Mouse (Mus musculus) limb, embryonic 14.5 days (tissue): ENCODE data around the gene Gm36864. TPM values are rescaled to one million over a fixed set of nuclear protein-coding genes. Genes with fewer than 3 reads are reported as not detected.
"Not testable (repeated sequence)": the region's sequence is repeated elsewhere in the genome, so short reads cannot be mapped to it uniquely, and the experiment has no call there.

Experiments
- ATAC-seq: fragments of 200-750 bp; cut with Nextera tagmentation; 2 replicates; pipeline ENCODE4 v1.8.0; 2017; ENCODE audit warnings: low read depth, moderate number of reproducible peaks, moderate TSS enrichment; ENCODE audit not compliant: low FRiP score
- DNase-seq: peaks from one replicate; pipeline ENCODE4 v3.0.0-alpha.2; 2015; ENCODE audit warnings: low spot score
- H3K27ac ChIP-seq: fragments of 300-500 bp; sonication (generic); replicated peaks from 2 replicates; pipeline ENCODE4 v1.5.1; 2014; ENCODE audit warnings: low read depth, mild to moderate bottlenecking, low read length, moderate library complexity, mixed read lengths
- H3K27me3 ChIP-seq: fragments of 300-500 bp; sonication (generic); 2 replicates; pipeline ENCODE4 v1.6.1; 2014; ENCODE audit warnings: low read length, mixed read lengths; ENCODE audit not compliant: control insufficient read depth, insufficient read depth
- H3K36me3 ChIP-seq: fragments of 300-500 bp; sonication (generic); 2 replicates; pipeline ENCODE4 v1.6.1; 2014; ENCODE audit warnings: mild to moderate bottlenecking, low read length, moderate library complexity, mixed read lengths; ENCODE audit not compliant: control insufficient read depth, insufficient read depth
- H3K4me1 ChIP-seq: fragments of 300-500 bp; sonication (generic); 2 replicates; pipeline ENCODE4 v1.6.1; 2014; ENCODE audit warnings: antibody characterized with exemption, low read length, mixed read lengths; ENCODE audit not compliant: control insufficient read depth, insufficient read depth
- H3K4me2 ChIP-seq: fragments of 300-500 bp; sonication (generic); replicated peaks from 2 replicates; pipeline ENCODE4 v1.6.1; 2014; ENCODE audit warnings: low read depth, mild to moderate bottlenecking, low read length, moderate library complexity; ENCODE audit not compliant: severe bottlenecking
- H3K4me3 ChIP-seq: fragments of 300-500 bp; sonication (generic); replicated peaks from 2 replicates; pipeline ENCODE4 v1.5.1; 2014; ENCODE audit warnings: low read length
- H3K9ac ChIP-seq: fragments of 300-500 bp; sonication (generic); 2 replicates; pipeline ENCODE4 v1.6.1; 2014; ENCODE audit warnings: mild to moderate bottlenecking, low read depth, low read length, moderate library complexity; ENCODE audit not compliant: severe bottlenecking
- H3K9me3 ChIP-seq: fragments of 300-500 bp; sonication (generic); 2 replicates; pipeline ENCODE4 v1.6.1; 2016; ENCODE audit warnings: low read length; ENCODE audit not compliant: control insufficient read depth
- POLR2A ChIP-seq: fragments of 200-500 bp; IDR thresholded peaks from 2 replicates; pipeline ENCODE4 v1.8.0; 2012; ENCODE audit warnings: inconsistent platforms, mild to moderate bottlenecking, moderate library complexity, borderline replicate concordance; ENCODE audit not compliant: insufficient read depth, insufficient read length; ENCODE audit errors: extremely low read depth
- WGBS: fragments of 180-500 bp; shearing (Covaris S2); extraction: QIAGEN DNeasy Blood & Tissue Kit; methylation state at CpG from one replicate; pipeline ENCODE4 v1.1.7; 2014; 5-methylcytosine and 5-hydroxymethylcytosine counted together
- polyA plus RNA-seq, 2 experiments: library from polyadenylated mRNA; depleted of rRNA in 1 of 2; stranded (reverse) in 1 of 2; unstranded in 1 of 2; fragments of >200 nt; fragmentation: Nextera tagmentation in 1 of 2; extraction: Ambion mirVana in 1 of 2; gene quantifications; 2 replicates each; pipeline versions ENCODE4 v1.2.1 to v1.2.3; 2012 to 2014

Gene Gm36864
- polyA plus RNA-seq (2012; rRNA removed) = not detected in 2 replicates
- polyA plus RNA-seq (2014; fragmentation: Nextera tagmentation; extraction: Ambion mirVana) = not detected in 2 replicates

DNA sequence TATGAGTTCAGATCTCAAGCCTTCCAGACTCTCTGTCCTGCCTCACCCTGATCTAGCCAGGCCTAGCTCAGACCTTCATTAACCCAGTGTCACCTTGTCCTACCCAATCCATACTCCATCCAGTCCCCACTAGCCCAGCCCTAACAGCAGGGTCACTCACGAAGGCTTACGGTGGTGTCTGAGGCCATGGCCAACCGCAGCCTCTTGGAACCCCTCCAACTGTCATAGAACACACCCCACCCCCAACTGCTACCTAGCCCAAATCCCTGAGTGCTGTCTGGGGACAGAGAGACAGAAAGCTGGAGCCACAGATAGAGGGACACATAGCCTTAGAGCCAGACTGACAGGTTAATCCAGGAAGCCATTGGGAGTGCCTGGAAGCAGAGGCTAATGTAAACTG is at the start of gene Gm36864:
Gene Gm36864, plus strand, starts transcription at position 269 of the 400 bp plus-strand sequence.
- H3K4me1 ChIP-seq = no peaks in the 10 kb centered on the region
- no peak within 1 kb of the TSS for H3K4me3 ChIP-seq
- no peak for TF ChIP-seq POLR2A
- no peak within 1 kb of the TSS for H3K27ac ChIP-seq
- no peaks in the 10 kb centered on the region for H3K9me3 ChIP-seq
- DNase-seq = no peak
- no peak within 1 kb of the TSS for H3K4me2 ChIP-seq
- H3K36me3 ChIP-seq = no peaks in the 10 kb centered on the region
- H3K9ac ChIP-seq = no peak within 1 kb of the TSS
- WGBS = 89% methylated on average over 3 of the region's 3 CpGs
- H3K27me3 ChIP-seq = no peaks in the 10 kb centered on the region
- ATAC-seq = no peak

DNA sequence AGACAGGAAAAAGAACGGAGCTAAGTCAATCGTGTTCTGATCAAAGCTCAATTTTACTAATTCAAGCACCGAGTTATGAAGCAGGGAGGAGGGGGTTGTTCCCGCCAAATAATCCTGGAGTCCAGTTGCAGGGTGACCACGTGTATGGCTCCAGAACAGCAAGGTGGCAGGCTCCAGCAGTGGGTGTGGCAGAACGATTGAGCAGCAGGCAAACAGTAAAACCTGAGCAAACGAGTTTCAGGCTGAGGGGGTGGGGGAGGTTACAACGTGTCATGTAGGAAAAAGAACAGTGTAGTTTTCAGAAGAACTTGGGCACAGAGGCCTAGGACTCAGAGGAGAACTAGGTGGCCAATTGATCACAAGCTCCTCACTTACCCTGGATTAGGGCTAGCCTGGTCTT is 49.5 kb upstream of the Gm36864 start:
- not testable (repeated sequence) for DNase-seq, ATAC-seq, H3K4me1 ChIP-seq, H3K9me3 ChIP-seq, H3K4me3 ChIP-seq, H3K4me2 ChIP-seq, H3K27ac ChIP-seq, H3K36me3 ChIP-seq, H3K9ac ChIP-seq, H3K27me3 ChIP-seq
- 45% methylated on average over 8 of the region's 8 CpGs for WGBS

DNA sequence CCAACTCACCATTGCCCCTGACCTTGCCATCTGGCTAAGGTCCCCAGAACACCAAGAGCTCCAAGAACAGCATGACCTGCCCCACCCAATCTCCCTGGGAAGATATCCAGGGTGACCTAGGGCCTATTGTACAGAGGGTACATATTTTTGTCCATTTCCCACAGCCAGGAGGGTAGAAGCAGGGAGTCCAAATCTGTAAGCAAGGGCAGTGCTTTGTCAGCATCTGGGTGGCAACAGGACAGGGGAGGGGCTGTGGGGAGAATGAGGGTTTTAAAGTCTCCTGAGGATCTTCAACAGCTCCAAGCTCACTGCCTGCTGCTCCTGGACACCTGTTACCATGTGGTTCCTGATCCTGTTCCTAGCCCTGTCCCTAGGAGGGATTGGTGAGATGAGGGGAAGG is 48.0 kb upstream of the Gm36864 start, which contains the start of gene Klk1b24:
Gene Klk1b24, plus strand, starts transcription at position 301 of the 400 bp plus-strand sequence.
- not testable (repeated sequence) for H3K36me3 ChIP-seq, H3K4me1 ChIP-seq, H3K9ac ChIP-seq, H3K4me2 ChIP-seq, H3K4me3 ChIP-seq, H3K27ac ChIP-seq, H3K9me3 ChIP-seq, H3K27me3 ChIP-seq, ATAC-seq, DNase-seq

DNA sequence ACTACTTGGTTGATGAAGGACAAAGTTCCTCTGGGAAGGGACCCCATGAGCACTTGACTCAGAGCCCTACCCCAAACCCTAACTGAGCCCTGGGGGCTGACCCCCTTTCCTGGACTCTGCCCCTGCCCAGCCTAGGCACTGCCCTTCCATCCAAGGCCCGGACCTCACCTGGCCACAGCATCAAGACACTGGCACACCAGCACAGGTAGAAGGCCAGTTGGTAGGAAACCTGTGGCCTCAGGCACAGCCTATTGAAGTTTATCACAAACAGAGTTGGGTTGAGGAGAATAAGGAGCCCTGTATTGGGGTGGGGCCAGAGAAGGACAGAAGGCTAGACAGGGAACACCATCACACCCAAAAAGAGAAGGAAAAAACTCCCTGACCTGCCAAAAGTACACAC is 42.5 kb upstream of the Gm36864 start:
- DNase-seq, H3K9ac ChIP-seq, H3K9me3 ChIP-seq, H3K4me1 ChIP-seq, H3K4me2 ChIP-seq, H3K36me3 ChIP-seq, ATAC-seq, H3K4me3 ChIP-seq, H3K27ac ChIP-seq, H3K27me3 ChIP-seq: not testable (repeated sequence)
- 71% methylated on average over 1 of the region's 1 CpGs for WGBS

DNA sequence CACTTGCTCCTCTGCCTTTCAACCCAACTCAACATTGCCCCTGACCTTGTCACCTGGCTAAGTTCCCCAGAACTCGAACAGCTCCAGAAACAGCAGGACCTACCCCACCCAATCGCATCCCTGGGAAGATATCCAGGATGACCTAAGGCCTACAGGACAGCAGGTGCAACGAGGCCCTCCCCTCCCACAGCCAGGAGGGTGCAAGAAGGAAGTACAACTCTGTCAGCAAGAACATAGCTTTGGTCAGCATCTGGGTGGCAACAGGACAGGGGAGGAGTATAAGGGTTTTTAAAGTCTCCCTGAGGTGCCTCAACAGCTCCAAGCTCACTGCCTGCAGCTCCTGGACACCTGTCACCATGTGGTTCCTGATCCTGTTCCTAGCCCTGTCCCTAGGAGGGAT is 38.1 kb upstream of the Gm36864 start, which contains the start of gene Klk1b3:
Gene Klk1b3, plus strand, starts transcription at position 301 of the 400 bp plus-strand sequence.
- H3K4me2 ChIP-seq = no peak within 1 kb of the TSS
- no peaks in the 10 kb centered on the region for H3K9me3 ChIP-seq
- no peak for ATAC-seq
- no peak for TF ChIP-seq POLR2A
- H3K4me1 ChIP-seq = no peaks in the 10 kb centered on the region
- DNase-seq = no peak
- H3K36me3 ChIP-seq = no peaks in the 10 kb centered on the region
- no peaks in the 10 kb centered on the region for H3K27me3 ChIP-seq
- 64% methylated on average over 3 of the region's 3 CpGs for WGBS
- no peak within 1 kb of the TSS for H3K27ac ChIP-seq
- no peak within 1 kb of the TSS for H3K9ac ChIP-seq
- no peak within 1 kb of the TSS for H3K4me3 ChIP-seq

DNA sequence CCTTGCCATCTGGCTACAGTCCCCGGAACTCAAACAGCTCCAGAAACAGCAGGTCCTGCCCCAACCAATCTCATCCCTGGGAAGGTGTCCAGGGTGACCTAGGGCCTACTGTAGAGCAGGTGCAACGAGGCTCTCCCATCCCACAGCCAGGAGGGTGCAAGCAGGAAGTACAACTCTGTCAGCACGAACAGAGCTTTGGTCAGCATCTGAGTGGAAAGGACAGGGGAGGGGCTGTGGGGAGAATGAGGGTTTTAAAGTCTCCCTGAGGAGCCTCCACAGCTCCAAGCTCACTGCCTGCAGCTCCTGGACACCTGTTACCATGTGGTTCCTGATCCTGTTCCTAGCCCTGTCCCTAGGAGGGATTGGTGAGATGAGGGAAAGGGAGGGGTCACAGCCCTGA is 28.8 kb upstream of the Gm36864 start, which contains the start of gene Klk1b4:
Gene Klk1b4, plus strand, starts transcription at position 301 of the 400 bp plus-strand sequence.
- WGBS = 33% methylated on average over 3 of the region's 3 CpGs
- H3K27ac ChIP-seq, H3K9me3 ChIP-seq, H3K9ac ChIP-seq, H3K4me1 ChIP-seq, DNase-seq, ATAC-seq, H3K4me2 ChIP-seq, H3K36me3 ChIP-seq, H3K27me3 ChIP-seq, H3K4me3 ChIP-seq: not testable (repeated sequence)
